Mouse (Mus musculus) testis, adult 2 months (tissue): Measurements from ENCODE around the gene Arid1b.

Experiments
- CTCF ChIP-seq: fragments of 200-500 bp; IDR thresholded peaks from 2 replicates; pipeline ENCODE4 v1.5.1; 2012; ENCODE audit warnings: low read depth, mild to moderate bottlenecking, inconsistent platforms, low read length, moderate library complexity; ENCODE audit not compliant: control insufficient read depth, insufficient read depth, insufficient replicate concordance
- POLR2A ChIP-seq: fragments of 200-500 bp; IDR thresholded peaks from 2 replicates; pipeline ENCODE4 v1.6.1; 2012; ENCODE audit warnings: low read depth, mild to moderate bottlenecking, inconsistent platforms, low read length, moderate library complexity; ENCODE audit not compliant: control insufficient read depth

- TF ChIP-seq CTCF = no peak
- no peak for TF ChIP-seq POLR2A
Measured at GRCm38 (mm10) chr17:4996814-4997549, 2.9 kb downstream of the Arid1b start.
